Mouse (Mus musculus) hindbrain, embryonic 14.5 days (tissue): ENCODE results near the gene Fxyd7. TPM values are rescaled to one million over a fixed set of nuclear protein-coding genes. Genes with fewer than 3 reads are reported as not detected.

Experiments used
- ATAC-seq: fragments of 200-750 bp; cut with Nextera tagmentation; 2 replicates; pipeline ENCODE4 v1.8.0; 2017; ENCODE audit warnings: moderate number of reproducible peaks, mild to moderate bottlenecking, moderate TSS enrichment, moderate library complexity; ENCODE audit not compliant: low FRiP score
- DNase-seq: peaks from one replicate; pipeline ENCODE4 v3.0.0-alpha.2; 2015; ENCODE audit warnings: low spot score
- H3K27ac ChIP-seq: fragments of 300-500 bp; sonication (generic); 2 replicates; pipeline ENCODE4 v1.5.1; 2014; ENCODE audit warnings: mild to moderate bottlenecking, moderate library complexity
- H3K27me3 ChIP-seq: fragments of 300-500 bp; sonication (generic); 2 replicates; pipeline ENCODE4 v1.6.1; 2014; ENCODE audit warnings: mild to moderate bottlenecking, low read length, mixed read lengths; ENCODE audit not compliant: control insufficient read depth, insufficient read depth
- H3K36me3 ChIP-seq: fragments of 300-500 bp; sonication (generic); replicated peaks from 2 replicates; pipeline ENCODE4 v1.6.1; 2014; ENCODE audit not compliant: control insufficient read depth, insufficient read depth
- H3K4me1 ChIP-seq: fragments of 300-500 bp; sonication (generic); replicated peaks from 2 replicates; pipeline ENCODE4 v1.6.1; 2014; ENCODE audit warnings: antibody characterized with exemption, low read length, mixed read lengths; ENCODE audit not compliant: control insufficient read depth, insufficient read depth
- H3K4me2 ChIP-seq: fragments of 300-500 bp; sonication (generic); replicated peaks from 2 replicates; pipeline ENCODE4 v1.6.1; 2014; ENCODE audit warnings: mild to moderate bottlenecking, moderate library complexity
- H3K4me3 ChIP-seq: fragments of 300-500 bp; sonication (generic); replicated peaks from 2 replicates; pipeline ENCODE4 v1.5.1; 2014; ENCODE audit warnings: mild to moderate bottlenecking, low read length
- H3K9ac ChIP-seq: fragments of 300-500 bp; sonication (generic); 2 replicates; pipeline ENCODE4 v1.6.1; 2014
- H3K9me3 ChIP-seq: fragments of 300-500 bp; sonication (generic); 2 replicates; pipeline ENCODE4 v1.6.1; 2016; ENCODE audit warnings: low read length; ENCODE audit not compliant: control insufficient read depth
- WGBS: fragments of 180-500 bp; shearing (Covaris S2); extraction: QIAGEN DNeasy Blood & Tissue Kit; methylation state at CpG from one replicate; pipeline ENCODE4 v1.1.7; 2014; 5-methylcytosine and 5-hydroxymethylcytosine counted together
- polyA plus RNA-seq: library from polyadenylated mRNA; unstranded; fragments of >200 nt; fragmentation: Nextera tagmentation; extraction: Ambion mirVana; gene quantifications from 2 replicates; pipeline ENCODE4 v1.2.1, GENCODE M21; 2014

Gene Fxyd7
- polyA plus RNA-seq, 1 experiment from 2014 or later = 236 TPM

GRCm38 (mm10) chr7:31056448-31056847 lies 5.2 kb upstream of the Fxyd7 start:
- Histone ChIP-seq H3K27ac (no peak overlapping the region), H3K9me3 (no peaks in the 10 kb centered on the region), H3K4me3 (no peak overlapping the region), H3K27me3 (peaks cover 24% of the 10 kb centered on the region), H3K36me3 (no peaks in the 10 kb centered on the region), H3K9ac (no peak overlapping the region), H3K4me1 (0 out of 2 replicates have a peak, but pooled peaks cover 11% of the 10 kb centered on the region), H3K4me2 (no peak overlapping the region)
- ATAC-seq = no peak
- WGBS = 76% methylated on average over 7 of the region's 7 CpGs
- DNase-seq = no peak

- DNase-seq = no peak
- H3K4me2 ChIP-seq = no peak overlapping the region
- H3K9ac ChIP-seq = no peak overlapping the region
- H3K9me3 ChIP-seq = no peaks in the 10 kb centered on the region
- 36% methylated on average over 4 of the region's 4 CpGs for WGBS
- H3K36me3 ChIP-seq = no peaks in the 10 kb centered on the region
- no peak for ATAC-seq
- no peak overlapping the region for H3K27ac ChIP-seq
- 0 out of 2 replicates have a peak, but pooled peaks cover 17% of the 10 kb centered on the region for H3K4me1 ChIP-seq
- H3K27me3 ChIP-seq = peaks cover 29% of the 10 kb centered on the region
- no peak overlapping the region for H3K4me3 ChIP-seq
Measured at GRCm38 (mm10) chr7:31055883-31056282, 4.6 kb upstream of the Fxyd7 start.

GRCm38 (mm10) chr7:31055354-31055824 lies 4.1 kb upstream of the Fxyd7 start:
- DNase-seq (no peak), ATAC-seq (peak; percentile 15; the same call in 1 of the 2 replicates)
- Histone ChIP-seq H3K27ac (no peak overlapping the region), H3K9ac (no peak overlapping the region), H3K27me3 (peaks cover 33% of the 10 kb centered on the region), H3K4me1 (peaks cover 22% of the 10 kb centered on the region; the same call in 1 of the 2 replicates), H3K9me3 (no peaks in the 10 kb centered on the region), H3K4me3 (no peak overlapping the region), H3K36me3 (no peaks in the 10 kb centered on the region), H3K4me2 (peak overlapping the region; percentile 18; the same call in 1 of the 2 replicates)
- WGBS = 5% methylated on average over 10 of the region's 10 CpGs

- H3K4me2 ChIP-seq = peak overlapping the region; percentile 18
- ATAC-seq = no peak
- no peak for DNase-seq
- no peak overlapping the region for H3K4me3 ChIP-seq
- no peaks in the 10 kb centered on the region for H3K9me3 ChIP-seq
- 39% methylated on average over 11 of the region's 11 CpGs for WGBS
- peaks cover 37% of the 10 kb centered on the region for H3K27me3 ChIP-seq
- H3K4me1 ChIP-seq = peaks cover 28% of the 10 kb centered on the region; the same call in 1 of the 2 replicates
- H3K36me3 ChIP-seq = no peaks in the 10 kb centered on the region
- no peak overlapping the region for H3K9ac ChIP-seq
- H3K27ac ChIP-seq = no peak overlapping the region; the same call in 1 of the 2 replicates
Measured at GRCm38 (mm10) chr7:31054661-31055320, 3.5 kb upstream of the Fxyd7 start.

- no peaks in the 10 kb centered on the region for H3K36me3 ChIP-seq
- 30% methylated on average over 10 of the region's 10 CpGs for WGBS
- DNase-seq (no peak), ATAC-seq (no peak)
- peaks cover 36% of the 10 kb centered on the region for H3K4me1 ChIP-seq
- H3K4me3 ChIP-seq = no peak overlapping the region
- H3K9ac ChIP-seq = no peak overlapping the region
- peaks cover 37% of the 10 kb centered on the region for H3K27me3 ChIP-seq
- no peaks in the 10 kb centered on the region for H3K9me3 ChIP-seq
- no peak overlapping the region for H3K4me2 ChIP-seq
- no peak overlapping the region for H3K27ac ChIP-seq
Measured at GRCm38 (mm10) chr7:31053882-31054447, 2.7 kb upstream of the Fxyd7 start.

GRCm38 (mm10) chr7:31052636-31053434 lies 1.6 kb upstream of the Fxyd7 start:
- under 1% methylated on average over 34 of the region's 34 CpGs for WGBS
- no peak overlapping the region for H3K9ac ChIP-seq

GRCm38 (mm10) chr7:31052251-31052635 lies 976 bp upstream of the Fxyd7 start:
- DNase-seq (no peak), ATAC-seq (no peak)
- no peak overlapping the region for H3K9ac ChIP-seq
- H3K4me3 ChIP-seq = peak overlapping the region; percentile 40; the same call in 1 of the 2 replicates
- H3K9me3 ChIP-seq = no peaks in the 10 kb centered on the region
- H3K4me2 ChIP-seq = peak overlapping the region; percentile 56
- peaks cover 38% of the 10 kb centered on the region for H3K4me1 ChIP-seq
- no peaks in the 10 kb centered on the region for H3K36me3 ChIP-seq
- peaks cover 37% of the 10 kb centered on the region for H3K27me3 ChIP-seq
- H3K27ac ChIP-seq = no peak overlapping the region
- 2% methylated on average over 22 of the region's 22 CpGs for WGBS

More at GRCm38 (mm10) chr7:31052636-31053434, 1.6 kb upstream of the Fxyd7 start:
- ATAC-seq = peak; percentile 12; the same call in 1 of the 2 replicates
- H3K4me3 ChIP-seq = peak overlapping the region; percentile 40; the same call in 1 of the 2 replicates
- peaks cover 38% of the 10 kb centered on the region for H3K4me1 ChIP-seq
- DNase-seq = peak; percentile 34
- peak overlapping the region; percentile 56 for H3K4me2 ChIP-seq
- no peaks in the 10 kb centered on the region for H3K36me3 ChIP-seq
- H3K27ac ChIP-seq = no peak overlapping the region
- peaks cover 37% of the 10 kb centered on the region for H3K27me3 ChIP-seq
- H3K9me3 ChIP-seq = no peaks in the 10 kb centered on the region

GRCm38 (mm10) chr7:31050921-31051320 lies 346 bp downstream of the Fxyd7 start:
- DNase-seq (peak; percentile 61), ATAC-seq (no peak)
- Histone ChIP-seq H3K9ac (peak overlapping the region; percentile 62), H3K9me3 (no peaks in the 10 kb centered on the region), H3K4me3 (peak overlapping the region; percentile 40), H3K4me2 (peak overlapping the region; percentile 56), H3K4me1 (peaks cover 38% of the 10 kb centered on the region), H3K27me3 (peaks cover 37% of the 10 kb centered on the region), H3K36me3 (no peaks in the 10 kb centered on the region), H3K27ac (no peak overlapping the region)
- 2% methylated on average over 9 of the region's 9 CpGs for WGBS

- Histone ChIP-seq H3K4me2 (peak overlapping the region; percentile 56), H3K36me3 (no peaks in the 10 kb centered on the region), H3K4me3 (peak overlapping the region; percentile 40), H3K9ac (peak overlapping the region; percentile 62), H3K4me1 (peaks cover 38% of the 10 kb centered on the region), H3K27me3 (peaks cover 39% of the 10 kb centered on the region), H3K27ac (peak overlapping the region; percentile 54; the same call in 1 of the 2 replicates), H3K9me3 (no peaks in the 10 kb centered on the region)
- ATAC-seq (no peak), DNase-seq (no peak)
- WGBS = 4% methylated on average over 6 of the region's 6 CpGs
Measured at GRCm38 (mm10) chr7:31050487-31050886, 780 bp downstream of the Fxyd7 start.
